Mouse (Mus musculus): ENCODE results near the gene Tmc5.

GRCm38 (mm10) chr7:118688199-118688598 is 91.1 kb downstream of the Tmc5 start:
- TF ChIP-seq POLR2A (IDR thresholded peaks at IDR 0.05; ENCODE audit: low read depth, low read length) = no peak
- TF ChIP-seq CTCF (IDR thresholded peaks at IDR 0.05; ENCODE audit: borderline replicate concordance, insufficient read depth, low read length) = peak; percentile 60
